Mouse (Mus musculus): ENCODE data around the gene Ms4a4c. TPM values are rescaled to one million over a fixed set of nuclear protein-coding genes. Genes with fewer than 3 reads are reported as not detected.

Gene Ms4a4c
- polyA plus RNA-seq, 1 experiment from 2014 or later: 1.5 TPM

Other genes with a start within 250 kb of the Ms4a4c start
- not detected in 2 replicates for gene 1700025F22Rik, start 239.4 kb upstream of the Ms4a4c start, polyA plus RNA-seq (2015; fragmentation: Nextera tagmentation; extraction: Ambion mirVana)
- not detected in 2 replicates for gene Ms4a13, start 208.0 kb upstream of the Ms4a4c start, polyA plus RNA-seq (2015; fragmentation: Nextera tagmentation; extraction: Ambion mirVana)
- gene Ms4a12, start 172.3 kb upstream of the Ms4a4c start, polyA plus RNA-seq (2015; fragmentation: Nextera tagmentation; extraction: Ambion mirVana): 0.37 and 0.38 TPM in 2 replicates
- 0.07 TPM in 1 of 2 replicates, not detected in the other for gene Ms4a1, start 138.5 kb upstream of the Ms4a4c start, polyA plus RNA-seq (2015; fragmentation: Nextera tagmentation; extraction: Ambion mirVana)
- not detected in 2 replicates for gene Ms4a5, start 120.9 kb upstream of the Ms4a4c start, polyA plus RNA-seq (2015; fragmentation: Nextera tagmentation; extraction: Ambion mirVana)
- 0.02 TPM in 1 of 2 replicates, not detected in the other for gene Ms4a14, start 90.3 kb upstream of the Ms4a4c start, polyA plus RNA-seq (2015; fragmentation: Nextera tagmentation; extraction: Ambion mirVana)
- 3.9 and 4.0 TPM in 2 replicates for gene Ms4a7, start 68.6 kb upstream of the Ms4a4c start, polyA plus RNA-seq (2015; fragmentation: Nextera tagmentation; extraction: Ambion mirVana)
- 7.2 and 9.6 TPM in 2 replicates for gene Ms4a4a, start 29.2 kb upstream of the Ms4a4c start, polyA plus RNA-seq (2015; fragmentation: Nextera tagmentation; extraction: Ambion mirVana)
- gene Ms4a4b, start 38.8 kb downstream of the Ms4a4c start, polyA plus RNA-seq (2015; fragmentation: Nextera tagmentation; extraction: Ambion mirVana): 0.50 and 0.72 TPM in 2 replicates
- gene Ms4a6c, start 64.6 kb downstream of the Ms4a4c start, polyA plus RNA-seq (2015; fragmentation: Nextera tagmentation; extraction: Ambion mirVana): 9.5 and 10.3 TPM in 2 replicates
- not detected in 2 replicates for gene Gm8369, start 81.2 kb downstream of the Ms4a4c start, polyA plus RNA-seq (2015; fragmentation: Nextera tagmentation; extraction: Ambion mirVana)
- 6.3 and 8.1 TPM in 2 replicates for gene Ms4a6b, start 111.7 kb downstream of the Ms4a4c start, polyA plus RNA-seq (2015; fragmentation: Nextera tagmentation; extraction: Ambion mirVana)
- gene Ms4a4d, start 132.0 kb downstream of the Ms4a4c start, polyA plus RNA-seq (2015; fragmentation: Nextera tagmentation; extraction: Ambion mirVana): 4.0 and 4.3 TPM in 2 replicates
- 4.9 and 6.0 TPM in 2 replicates for gene Ms4a6d, start 200.1 kb downstream of the Ms4a4c start, polyA plus RNA-seq (2015; fragmentation: Nextera tagmentation; extraction: Ambion mirVana)
- 0.15 and 0.40 TPM in 2 replicates for gene Ms4a2, start 218.9 kb downstream of the Ms4a4c start, polyA plus RNA-seq (2015; fragmentation: Nextera tagmentation; extraction: Ambion mirVana)
- gene Ms4a3, start 236.1 kb downstream of the Ms4a4c start, polyA plus RNA-seq (2015; fragmentation: Nextera tagmentation; extraction: Ambion mirVana): 0.42 TPM in 1 of 2 replicates, not detected in the other

All from intestine, embryonic 16.5 days (tissue).